Mouse (Mus musculus): ENCODE measurements at regions not wholly inside any gene's neighbourhood (a gene's known extent, or its start where the extent isn't known, plus 50 kb on each side); places are given as distances from the start of the nearest gene placed in this dataset.

DNA sequence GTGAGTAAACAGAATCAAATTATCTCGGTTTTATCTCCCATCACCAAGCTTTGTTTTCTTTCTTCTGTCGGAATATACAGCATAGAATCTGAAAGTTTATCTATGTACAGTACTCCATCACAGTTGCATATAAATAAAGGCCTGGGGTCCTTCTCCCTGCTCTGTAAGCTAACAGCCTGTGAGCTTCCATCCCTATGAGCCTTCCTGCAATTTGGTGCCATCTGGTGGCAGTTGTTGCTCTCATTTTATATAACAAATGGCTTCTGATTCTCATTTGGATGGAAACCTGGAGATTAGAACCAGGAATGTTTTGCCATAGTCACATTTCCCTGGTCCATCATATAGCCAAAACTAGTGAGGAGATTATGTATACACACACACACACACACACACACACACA lies 511.3 kb upstream of the Adgrl3 start:
- no peaks in the 10 kb centered on the region for H3K36me3 ChIP-seq (ENCODE audit: control insufficient read depth in 1 of 2, insufficient read depth in 2 of 2, low read length in 2 of 2)
- TF ChIP-seq CTCF (IDR thresholded peaks at IDR 0.05 in 2 of 3, conservative IDR thresholded peaks at IDR 0.05 in 1 of 3; ENCODE audit: control insufficient read depth in 1 of 3, insufficient read depth in 1 of 3, low read depth in 2 of 3, low read length in 3 of 3, poor library complexity in 1 of 3, severe bottlenecking in 1 of 3) (peak in 1 of 3 experiments; percentile 12; a peak in 1 of 6 replicates), POLR2AphosphoS5 (IDR thresholded peaks at IDR 0.05; ENCODE audit: borderline replicate concordance, low read depth, low read length) (no peak), MYC (IDR thresholded peaks at IDR 0.05; ENCODE audit: low read depth, low read length) (no peak), RAD21 (IDR thresholded peaks at IDR 0.05; ENCODE audit: low read depth, low read length) (no peak), GATA1 (IDR thresholded peaks at IDR 0.05; ENCODE audit: low read depth, low read length) (no peak), SMC3 (IDR thresholded peaks at IDR 0.05; ENCODE audit: low read depth, low read length) (peak; percentile 29), HCFC1 (IDR thresholded peaks at IDR 0.05; ENCODE audit: low read depth, low read length) (no peak), TCF12 (IDR thresholded peaks at IDR 0.05; ENCODE audit: low read depth, low read length) (no peak), RCOR1 (IDR thresholded peaks at IDR 0.05; ENCODE audit: low read depth, low read length) (no peak), SIN3A (IDR thresholded peaks at IDR 0.05; ENCODE audit: low read length) (no peak), UBTF (IDR thresholded peaks at IDR 0.05; ENCODE audit: borderline replicate concordance, insufficient read depth, low read depth, low read length) (no peak)
- peak; percentile 4 for DNase-seq (ENCODE audit: low read depth, low spot score)
- no peaks in the 10 kb centered on the region for H3K4me1 ChIP-seq (ENCODE audit: control insufficient read depth in 1 of 2, insufficient read depth in 2 of 2, low read length in 2 of 2)
- H3K9ac ChIP-seq (ENCODE audit: control insufficient read depth, low read depth, low read length, poor library complexity, severe bottlenecking) = no peak overlapping the region
- H3K27ac ChIP-seq (ENCODE audit: control insufficient read depth, low read depth, low read length) = no peak overlapping the region
- H3K9me3 ChIP-seq (replicated peaks; ENCODE audit: insufficient read depth, low read length) = no peaks in the 10 kb centered on the region
- H3K79me2 ChIP-seq (ENCODE audit: control insufficient read depth, insufficient read depth, low read length, poor library complexity) = no peaks in the 10 kb centered on the region
- no peaks in the 10 kb centered on the region for H3K27me3 ChIP-seq (ENCODE audit: control insufficient read depth in 1 of 2, insufficient read depth in 2 of 2, low read length in 2 of 2)
- H3K4me3 ChIP-seq (ENCODE audit: control insufficient read depth in 1 of 2, insufficient read depth in 1 of 2, low read depth in 2 of 2, low read length in 2 of 2) = no peak overlapping the region

DNA sequence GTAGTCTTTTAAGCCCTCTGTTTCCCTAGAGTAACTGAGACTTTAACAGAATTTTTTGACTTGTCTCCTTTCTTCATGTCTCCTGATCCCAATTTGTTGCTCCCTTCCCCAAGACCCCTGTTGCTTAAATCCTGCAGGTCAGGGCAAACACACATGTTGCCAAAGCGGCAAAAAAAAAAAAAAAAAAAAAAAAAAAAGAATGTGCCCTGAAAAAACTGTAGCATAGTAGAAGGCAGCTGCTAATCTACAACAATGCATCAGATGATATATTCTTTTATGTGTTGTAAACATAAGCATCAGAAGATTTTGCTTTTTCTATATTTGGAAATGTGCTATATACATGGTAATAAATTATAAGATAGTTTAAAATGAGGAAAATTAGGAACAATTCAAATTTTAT lies 479.9 kb upstream of the Adgrl3 start:
- Histone ChIP-seq H3K27me3 (ENCODE audit: control insufficient read depth in 1 of 2, insufficient read depth in 2 of 2, low read length in 2 of 2) (no peaks in the 10 kb centered on the region), H3K9ac (ENCODE audit: control insufficient read depth, low read depth, low read length, poor library complexity, severe bottlenecking) (no peak overlapping the region), H3K9me3 (replicated peaks; ENCODE audit: insufficient read depth, low read length) (no peaks in the 10 kb centered on the region), H3K27ac (ENCODE audit: control insufficient read depth, low read depth, low read length) (no peak overlapping the region), H3K4me3 (ENCODE audit: control insufficient read depth in 1 of 2, insufficient read depth in 1 of 2, low read depth in 2 of 2, low read length in 2 of 2) (no peak overlapping the region), H3K36me3 (ENCODE audit: control insufficient read depth in 1 of 2, insufficient read depth in 2 of 2, low read length in 2 of 2) (no peaks in the 10 kb centered on the region), H3K79me2 (ENCODE audit: control insufficient read depth, insufficient read depth, low read length, poor library complexity) (no peaks in the 10 kb centered on the region), H3K4me1 (ENCODE audit: control insufficient read depth in 1 of 2, insufficient read depth in 2 of 2, low read length in 2 of 2) (no peaks in the 10 kb centered on the region)
- TF ChIP-seq MXI1 (IDR thresholded peaks at IDR 0.05; ENCODE audit: low read depth, low read length) = no peak
- no peak for DNase-seq (ENCODE audit: low read depth, low spot score)

DNA sequence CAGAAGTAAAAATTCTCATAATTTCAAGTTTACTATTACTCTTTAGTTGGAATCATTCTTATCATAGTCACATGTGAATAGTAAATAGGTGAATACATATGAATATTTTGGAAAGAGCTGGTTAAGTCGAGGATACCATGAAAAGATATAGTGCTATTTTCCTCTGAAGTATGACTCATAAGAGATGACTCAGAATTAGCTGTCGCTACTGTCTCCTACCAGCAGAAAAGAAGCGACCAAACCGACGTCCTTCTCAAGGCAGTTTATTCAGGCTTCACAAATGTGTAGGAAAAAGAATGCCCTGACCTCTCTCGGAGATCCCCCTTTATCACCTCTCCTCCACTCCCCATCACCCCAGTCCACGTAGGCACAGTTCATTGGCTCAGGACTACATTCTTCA lies 468.3 kb upstream of the Adgrl3 start:
- H3K36me3 ChIP-seq (ENCODE audit: control insufficient read depth in 1 of 2, insufficient read depth in 2 of 2, low read length in 2 of 2) = no peaks in the 10 kb centered on the region
- H3K9ac ChIP-seq (ENCODE audit: control insufficient read depth, low read depth, low read length, poor library complexity, severe bottlenecking) = no peak overlapping the region
- no peaks in the 10 kb centered on the region for H3K27me3 ChIP-seq (ENCODE audit: control insufficient read depth in 1 of 2, insufficient read depth in 2 of 2, low read length in 2 of 2)
- DNase-seq (ENCODE audit: low read depth, low spot score) = no peak
- TF ChIP-seq KAT2A (conservative IDR thresholded peaks at IDR 0.05; ENCODE audit: low read depth, low read length) (no peak), ZKSCAN1 (IDR thresholded peaks at IDR 0.05; ENCODE audit: low read depth, low read length) (no peak), GABPA (IDR thresholded peaks at IDR 0.05; ENCODE audit: low read depth, low read length) (no peak), RAD21 (IDR thresholded peaks at IDR 0.05; ENCODE audit: low read depth, low read length) (no peak), JUND (IDR thresholded peaks at IDR 0.05; ENCODE audit: low read depth, low read length) (no peak), BHLHE40 (IDR thresholded peaks at IDR 0.05; ENCODE audit: borderline replicate concordance, low read depth, low read length) (no peak), ELF1 (IDR thresholded peaks at IDR 0.05; ENCODE audit: low read depth, low read length) (no peak), TAL1 (IDR thresholded peaks at IDR 0.05; ENCODE audit: low read length) (no peak)
- no peak overlapping the region for H3K4me3 ChIP-seq (ENCODE audit: control insufficient read depth in 1 of 2, insufficient read depth in 1 of 2, low read depth in 2 of 2, low read length in 2 of 2)
- no peaks in the 10 kb centered on the region for H3K79me2 ChIP-seq (ENCODE audit: control insufficient read depth, insufficient read depth, low read length, poor library complexity)
- H3K27ac ChIP-seq (ENCODE audit: control insufficient read depth, low read depth, low read length) = no peak overlapping the region
- H3K9me3 ChIP-seq (replicated peaks; ENCODE audit: insufficient read depth, low read length) = no peaks in the 10 kb centered on the region
- H3K4me1 ChIP-seq (ENCODE audit: control insufficient read depth in 1 of 2, insufficient read depth in 2 of 2, low read length in 2 of 2) = no peaks in the 10 kb centered on the region

All from MEL (cell line).